Mouse (Mus musculus) urinary bladder, postnatal 14 days (tissue): ENCODE results near the gene Mtmr4.

Experiments used
- DNase-seq: peaks from one replicate; pipeline ENCODE4 v3.0.0; 2021; ENCODE audit warnings: low spot score

The Mtmr4 gene

GRCm38 (mm10) chr11:87615551-87615950 lies 23.6 kb downstream of the Mtmr4 start:
- DNase-seq, result no peak

GRCm38 (mm10) chr11:87615952-87616351 lies 24.0 kb downstream of the Mtmr4 start:
- DNase-seq, result no peak

GRCm38 (mm10) chr11:87616790-87617474 lies 25.0 kb downstream of the Mtmr4 start, which contains the start of gene Hsf5:
Gene Hsf5, plus strand, starts transcription at chr11:87617164.
- no peak for DNase-seq

- DNase-seq, result no peak
These were observed 25.6 kb downstream of the Mtmr4 start for GRCm38 (mm10) chr11:87617606-87618005.

- DNase-seq, result no peak
These were observed 31.2 kb downstream of the Mtmr4 start for GRCm38 (mm10) chr11:87623160-87623559.

- DNase-seq, result peak; percentile 53
These were observed 37.9 kb downstream of the Mtmr4 start for GRCm38 (mm10) chr11:87629859-87630258.

- no peak for DNase-seq
These were observed 46.8 kb downstream of the Mtmr4 start for GRCm38 (mm10) chr11:87638793-87639192.

GRCm38 (mm10) chr11:87639206-87639605 lies 47.2 kb downstream of the Mtmr4 start:
- peak; percentile 73 for DNase-seq

GRCm38 (mm10) chr11:87642865-87643264 lies 50.9 kb downstream of the Mtmr4 start:
- no peak for DNase-seq

- no peak for DNase-seq
These were observed 62.7 kb downstream of the Mtmr4 start for GRCm38 (mm10) chr11:87654693-87655092.

GRCm38 (mm10) chr11:87659216-87659615 lies 67.3 kb downstream of the Mtmr4 start:
- no peak for DNase-seq

- DNase-seq, result peak; percentile 92
These were observed 70.4 kb downstream of the Mtmr4 start, which contains the start of gene Rnf43 for GRCm38 (mm10) chr11:87662407-87662806. Gene Rnf43, plus strand, starts transcription at chr11:87662722.

- DNase-seq, result peak; percentile 12
These were observed 70.9 kb downstream of the Mtmr4 start for GRCm38 (mm10) chr11:87662822-87663221.

- no peak for DNase-seq
These were observed 72.0 kb downstream of the Mtmr4 start for GRCm38 (mm10) chr11:87663948-87664347.

GRCm38 (mm10) chr11:87664521-87664920 lies 72.6 kb downstream of the Mtmr4 start:
- DNase-seq, result peak; percentile 11

GRCm38 (mm10) chr11:87665224-87665623 lies 73.3 kb downstream of the Mtmr4 start:
- no peak for DNase-seq

- no peak for DNase-seq
These were observed 73.7 kb downstream of the Mtmr4 start for GRCm38 (mm10) chr11:87665658-87666057.
